Mouse (Mus musculus) myocyte (in vitro differentiated cells): ENCODE results near the gene Bcar3.

Experiments used
- CEBPB ChIP-seq: IDR thresholded peaks from 2 replicates; pipeline ENCODE4 v1.6.1; 2011; ENCODE audit warnings: mild to moderate bottlenecking, moderate library complexity; ENCODE audit not compliant: poor library complexity, insufficient read depth, severe bottlenecking
- E2F4 ChIP-seq: IDR thresholded peaks from one replicate; pipeline ENCODE4 v1.6.1; 2011; ENCODE audit warnings: mild to moderate bottlenecking, control low read depth, moderate library complexity; ENCODE audit not compliant: insufficient read depth
- MYOD1 ChIP-seq, 3 experiments: IDR thresholded peaks; one replicate each; pipeline ENCODE4 v1.6.1; 2011; ENCODE audit warnings: control low read depth in 2 of 3, low read depth in 2 of 3, mild to moderate bottlenecking in 2 of 3, moderate library complexity in 1 of 3; ENCODE audit not compliant: insufficient read length in 2 of 3, control insufficient read depth in 1 of 3
- POLR2A ChIP-seq: IDR thresholded peaks from one replicate; pipeline ENCODE4 v1.6.1; 2011; ENCODE audit warnings: low read depth, mild to moderate bottlenecking, control low read depth, moderate library complexity; ENCODE audit not compliant: insufficient read length
- SRF ChIP-seq: IDR thresholded peaks from one replicate; pipeline ENCODE4 v1.6.1; 2011; ENCODE audit warnings: low read depth; ENCODE audit not compliant: control insufficient read depth, insufficient read length
- TCF12 ChIP-seq: IDR thresholded peaks from one replicate; pipeline ENCODE4 v1.6.1; 2011; ENCODE audit warnings: mild to moderate bottlenecking, control low read depth; ENCODE audit not compliant: poor library complexity, insufficient read depth, severe bottlenecking
- USF1 ChIP-seq: IDR thresholded peaks from one replicate; pipeline ENCODE4 v1.6.1; 2011; ENCODE audit warnings: low read depth, mild to moderate bottlenecking, control low read depth, moderate library complexity

GRCm38 (mm10) chr3:122324528-122324927 is 30.6 kb downstream of the Bcar3 start:
- TF ChIP-seq POLR2A (no peak), TCF12 (no peak), E2F4 (no peak), USF1 (no peak), MYOD1 (IDR thresholded peaks at IDR 0.05; ENCODE audit: control insufficient read depth in 1 of 3, insufficient read length in 2 of 3, low read depth in 2 of 3) (no peak), CEBPB (no peak), SRF (no peak)
